Mouse (Mus musculus) embryonic fibroblast, embryonic 13.5 days (primary cell): ENCODE measurements around the gene Fhl4.

Experiments used
- CTCF ChIP-seq: IDR thresholded peaks from 2 replicates; pipeline ENCODE4 v1.5.1; 2011; ENCODE audit warnings: mild to moderate bottlenecking, control low read depth, low read length, moderate library complexity, borderline replicate concordance; ENCODE audit not compliant: insufficient read depth
- POLR2A ChIP-seq: IDR thresholded peaks from 2 replicates; pipeline ENCODE4 v1.6.1; 2011; ENCODE audit warnings: low read depth, mild to moderate bottlenecking, control low read depth, low read length, moderate library complexity

GRCm38 (mm10) chr10:85149226-85149625 is 46.9 kb upstream of the Fhl4 start:
- TF ChIP-seq CTCF (no peak), POLR2A (no peak)
